Mouse (Mus musculus) myocyte (in vitro differentiated cells): ENCODE measurements around the gene Slirp. TPM values are rescaled to one million over a fixed set of nuclear protein-coding genes. Genes with fewer than 3 reads are reported as not detected.

ENCODE experiments used
- H3K27me3 ChIP-seq: one replicate; pipeline ENCODE4 v1.6.1; 2011; ENCODE audit not compliant: control insufficient read depth, insufficient read depth, insufficient read length
- H3K36me3 ChIP-seq: one replicate; pipeline ENCODE4 v1.6.1; 2011; ENCODE audit not compliant: control insufficient read depth, insufficient read depth
- H3K4me2 ChIP-seq: one replicate; pipeline ENCODE4 v1.6.1; 2011; ENCODE audit warnings: low read depth, control low read depth
- H3K4me3 ChIP-seq: one replicate; pipeline ENCODE4 v1.5.1; 2011; ENCODE audit warnings: mild to moderate bottlenecking, control low read depth, moderate library complexity
- H3K79me2 ChIP-seq: one replicate; pipeline ENCODE4 v1.6.1; 2011; ENCODE audit not compliant: control insufficient read depth, insufficient read depth
- H3ac ChIP-seq: one replicate; pipeline ENCODE4 v1.6.1; 2011; ENCODE audit not compliant: control insufficient read depth, insufficient read length
- CEBPB ChIP-seq: IDR thresholded peaks from 2 replicates; pipeline ENCODE4 v1.6.1; 2011; ENCODE audit warnings: mild to moderate bottlenecking, moderate library complexity; ENCODE audit not compliant: poor library complexity, insufficient read depth, severe bottlenecking
- E2F4 ChIP-seq: IDR thresholded peaks from one replicate; pipeline ENCODE4 v1.6.1; 2011; ENCODE audit warnings: mild to moderate bottlenecking, control low read depth, moderate library complexity; ENCODE audit not compliant: insufficient read depth
- MAX ChIP-seq: IDR thresholded peaks from one replicate; pipeline ENCODE4 v1.6.1; 2011; ENCODE audit warnings: low read depth, mild to moderate bottlenecking, control low read depth
- MYOD1 ChIP-seq, 3 experiments: IDR thresholded peaks; one replicate each; pipeline ENCODE4 v1.6.1; 2011; ENCODE audit warnings: control low read depth in 2 of 3, low read depth in 2 of 3, mild to moderate bottlenecking in 2 of 3, moderate library complexity in 1 of 3; ENCODE audit not compliant: insufficient read length in 2 of 3, control insufficient read depth in 1 of 3
- MYOG ChIP-seq, 3 experiments: IDR thresholded peaks; one replicate each; pipeline ENCODE4 v1.6.1; 2011; ENCODE audit warnings: control low read depth in 2 of 3, low read depth in 2 of 3, mild to moderate bottlenecking in 2 of 3; ENCODE audit not compliant: insufficient read length in 2 of 3, control insufficient read depth in 1 of 3, insufficient read depth in 1 of 3
- POLR2A ChIP-seq: IDR thresholded peaks from one replicate; pipeline ENCODE4 v1.6.1; 2011; ENCODE audit warnings: low read depth, mild to moderate bottlenecking, control low read depth, moderate library complexity; ENCODE audit not compliant: insufficient read length
- POLR2AphosphoS2 ChIP-seq: IDR thresholded peaks from one replicate; pipeline ENCODE4 v1.6.1; 2011; ENCODE audit warnings: low read depth, control low read depth; ENCODE audit not compliant: insufficient read length
- REST ChIP-seq: IDR thresholded peaks from one replicate; pipeline ENCODE4 v1.6.1; 2011; ENCODE audit warnings: mild to moderate bottlenecking, control low read depth, moderate library complexity; ENCODE audit not compliant: insufficient read depth, insufficient read length
- SRF ChIP-seq: IDR thresholded peaks from one replicate; pipeline ENCODE4 v1.6.1; 2011; ENCODE audit warnings: low read depth; ENCODE audit not compliant: control insufficient read depth, insufficient read length
- TCF12 ChIP-seq: IDR thresholded peaks from one replicate; pipeline ENCODE4 v1.6.1; 2011; ENCODE audit warnings: mild to moderate bottlenecking, control low read depth; ENCODE audit not compliant: poor library complexity, insufficient read depth, severe bottlenecking
- TCF3 ChIP-seq: IDR thresholded peaks from one replicate; pipeline ENCODE4 v1.6.1; 2011; ENCODE audit warnings: low read depth, control low read depth; ENCODE audit not compliant: insufficient read length
- USF1 ChIP-seq: IDR thresholded peaks from one replicate; pipeline ENCODE4 v1.6.1; 2011; ENCODE audit warnings: low read depth, mild to moderate bottlenecking, control low read depth, moderate library complexity
- polyA plus RNA-seq: library from polyadenylated mRNA; unstranded; fragments of >200 nt; fragmentation: generic; extraction: Trizol; gene quantifications from one replicate; pipeline ENCODE4 v1.2.1, GENCODE M21; 2012; ENCODE audit warnings: missing spikeins

Gene Slirp
- polyA plus RNA-seq, 1 experiment: 101 TPM

DNA sequence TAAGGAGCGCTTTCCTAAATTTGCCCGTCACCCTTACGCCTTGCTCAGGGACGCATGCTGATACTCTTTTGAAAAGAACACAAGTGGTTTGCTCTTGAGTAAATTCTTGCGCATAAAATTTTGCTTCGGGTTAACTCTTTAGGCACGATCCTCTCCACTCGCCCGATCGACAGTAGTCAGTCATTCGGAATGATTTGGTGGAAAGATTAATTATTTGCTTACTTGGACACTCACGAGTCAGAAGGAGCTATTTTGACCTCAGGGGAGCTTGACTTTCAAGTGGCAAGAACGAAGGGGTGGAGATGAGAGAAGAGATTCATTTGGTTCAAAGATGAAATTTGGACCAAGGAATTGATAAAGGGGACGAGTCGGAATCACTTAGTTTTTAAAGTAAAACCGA, 515 bp downstream of the Slirp start:
- peaks cover 46% of the 10 kb centered on the region for H3K36me3 ChIP-seq
- peaks cover 76% of the 10 kb centered on the region for H3K79me2 ChIP-seq
- H3K4me3 ChIP-seq: peak overlapping the region; percentile 94
- TF ChIP-seq MYOG (IDR thresholded peaks at IDR 0.05; ENCODE audit: control insufficient read depth in 1 of 3, insufficient read depth in 1 of 3, insufficient read length in 2 of 3, low read depth in 2 of 3): no peak
- no peak for TF ChIP-seq REST
- peak overlapping the region; percentile 66 for H3ac ChIP-seq
- H3K27me3 ChIP-seq: no peaks in the 10 kb centered on the region
- peak overlapping the region; percentile 92 for H3K4me2 ChIP-seq

DNA sequence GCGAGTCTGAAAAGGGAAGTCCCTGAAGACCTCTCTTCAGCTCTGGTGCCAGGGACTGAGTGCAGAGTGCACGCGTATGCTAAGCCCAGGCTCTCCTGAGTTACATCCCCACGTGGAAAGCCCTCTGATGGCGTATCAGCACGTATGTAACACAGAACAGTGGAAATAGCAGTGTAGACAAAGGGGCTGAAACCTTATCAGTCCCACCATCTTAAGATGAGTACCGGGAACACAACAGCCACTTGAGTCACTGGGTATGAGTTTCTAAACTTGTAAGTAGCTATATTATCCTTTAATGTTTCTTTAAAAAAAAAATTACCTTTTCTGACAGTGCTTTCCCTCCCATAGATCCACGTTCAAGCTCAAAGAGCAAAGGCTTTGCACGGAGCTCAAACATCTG, 5.8 kb downstream of the Slirp start:
- Histone ChIP-seq H3K36me3 (peaks cover 77% of the 10 kb centered on the region), H3K27me3 (no peaks in the 10 kb centered on the region), H3ac (no peak overlapping the region), H3K79me2 (peaks cover 27% of the 10 kb centered on the region), H3K4me2 (no peak overlapping the region), H3K4me3 (no peak overlapping the region)
- TF ChIP-seq POLR2AphosphoS2 (peak; percentile 43), USF1 (no peak), MYOG (IDR thresholded peaks at IDR 0.05; ENCODE audit: control insufficient read depth in 1 of 3, insufficient read depth in 1 of 3, insufficient read length in 2 of 3, low read depth in 2 of 3) (no peak), CEBPB (no peak)

DNA sequence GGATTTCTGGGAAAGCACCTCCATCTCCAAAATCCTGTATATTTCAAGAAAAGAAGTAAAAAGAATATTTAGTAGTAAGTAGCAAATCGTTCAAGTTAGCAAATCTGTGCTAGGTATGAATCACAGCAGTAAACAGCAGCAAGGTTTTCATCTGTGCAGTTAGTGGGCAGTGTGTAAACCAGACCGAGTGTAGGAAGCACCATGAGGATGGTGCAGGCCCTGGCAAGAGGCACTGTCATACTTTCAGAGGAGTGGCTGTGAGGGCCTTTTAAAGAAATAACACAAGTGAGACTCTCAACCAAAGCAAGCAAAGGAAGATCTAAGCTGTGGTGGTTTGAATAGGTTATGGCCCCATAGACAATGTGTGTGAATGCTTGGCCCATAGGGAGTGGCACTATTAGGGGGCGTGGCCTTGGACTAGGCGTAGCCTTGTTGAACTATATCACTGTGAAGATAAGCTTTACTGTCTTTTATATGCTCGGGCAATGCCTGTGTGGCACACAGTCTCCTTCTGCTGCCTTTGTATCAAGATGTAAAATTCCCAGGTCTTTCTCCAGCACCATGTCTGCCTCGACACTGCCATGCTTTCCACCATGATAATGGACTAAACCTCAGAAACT, 21.1 kb downstream of the Slirp start:
- no peaks in the 10 kb centered on the region for H3K27me3 ChIP-seq
- H3K36me3 ChIP-seq: peaks cover 81% of the 10 kb centered on the region
- H3K4me2 ChIP-seq: no peak overlapping the region
- TF ChIP-seq TCF12: no peak
- TF ChIP-seq E2F4: no peak
- TF ChIP-seq REST: no peak
- TF ChIP-seq POLR2A: no peak
- no peak for TF ChIP-seq USF1
- no peak for TF ChIP-seq MYOG (IDR thresholded peaks at IDR 0.05; ENCODE audit: control insufficient read depth in 1 of 3, insufficient read depth in 1 of 3, insufficient read length in 2 of 3, low read depth in 2 of 3)
- TF ChIP-seq MAX: no peak
- TF ChIP-seq POLR2AphosphoS2: no peak
- no peak for TF ChIP-seq SRF
- TF ChIP-seq TCF3: no peak
- TF ChIP-seq CEBPB: no peak
- no peak overlapping the region for H3K4me3 ChIP-seq
- peaks cover 31% of the 10 kb centered on the region for H3K79me2 ChIP-seq
- H3ac ChIP-seq: no peak overlapping the region

DNA sequence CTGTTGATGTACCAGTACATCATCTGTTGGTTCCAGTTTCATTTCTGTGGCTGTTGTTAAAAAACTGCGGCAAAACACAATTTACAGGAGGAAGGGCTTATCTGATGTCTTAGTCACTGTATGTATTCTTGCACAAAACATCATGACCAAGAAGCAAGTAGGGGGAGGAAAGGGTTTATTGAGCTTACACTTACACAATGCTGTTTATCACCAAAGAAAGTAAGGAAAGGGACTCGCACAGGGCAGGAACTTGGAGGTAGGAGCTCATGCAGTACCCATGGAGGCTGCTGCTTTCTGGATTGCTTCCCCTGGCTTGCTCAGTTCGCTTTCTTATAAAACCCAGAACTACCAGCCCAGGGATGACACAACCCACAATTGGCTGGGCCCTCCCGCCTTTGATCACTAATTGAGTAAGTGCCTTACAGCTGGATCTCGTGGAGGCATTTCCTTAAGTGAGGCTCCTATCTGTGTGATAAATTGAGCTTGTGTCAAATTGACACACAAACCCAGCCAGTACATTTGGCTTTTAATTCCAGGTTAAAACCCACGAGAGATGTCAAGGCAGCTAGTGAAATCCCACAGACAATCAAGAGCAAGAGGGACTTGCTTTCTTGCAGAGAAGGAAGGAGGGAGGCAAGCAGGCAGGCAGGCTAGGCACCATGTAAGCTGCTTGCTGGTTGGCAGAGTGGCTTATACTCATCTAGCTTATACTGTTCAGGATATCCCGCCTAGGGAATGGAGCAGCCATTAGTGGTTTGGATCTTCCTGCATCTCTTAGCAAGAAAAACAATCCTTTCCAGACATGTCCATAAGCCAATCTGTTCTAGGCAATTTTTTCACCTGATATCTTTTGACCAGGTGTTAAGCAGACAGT, 26.8 kb downstream of the Slirp start:
- H3K27me3 ChIP-seq: no peaks in the 10 kb centered on the region
- H3ac ChIP-seq: no peak overlapping the region
- peaks cover 29% of the 10 kb centered on the region for H3K36me3 ChIP-seq
- H3K79me2 ChIP-seq: peaks cover 43% of the 10 kb centered on the region
- peak overlapping the region; percentile 75 for H3K4me2 ChIP-seq
- H3K4me3 ChIP-seq: peak overlapping the region; percentile 77
- no peak for TF ChIP-seq REST
- TF ChIP-seq POLR2A: no peak
- TF ChIP-seq POLR2AphosphoS2: no peak
- TF ChIP-seq MYOD1 (IDR thresholded peaks at IDR 0.05; ENCODE audit: control insufficient read depth in 1 of 3, insufficient read length in 2 of 3, low read depth in 2 of 3): no peak
- TF ChIP-seq SRF: no peak
- TF ChIP-seq TCF12: no peak
- no peak for TF ChIP-seq MYOG (IDR thresholded peaks at IDR 0.05; ENCODE audit: control insufficient read depth in 1 of 3, insufficient read depth in 1 of 3, insufficient read length in 2 of 3, low read depth in 2 of 3)
- TF ChIP-seq TCF3: no peak

DNA sequence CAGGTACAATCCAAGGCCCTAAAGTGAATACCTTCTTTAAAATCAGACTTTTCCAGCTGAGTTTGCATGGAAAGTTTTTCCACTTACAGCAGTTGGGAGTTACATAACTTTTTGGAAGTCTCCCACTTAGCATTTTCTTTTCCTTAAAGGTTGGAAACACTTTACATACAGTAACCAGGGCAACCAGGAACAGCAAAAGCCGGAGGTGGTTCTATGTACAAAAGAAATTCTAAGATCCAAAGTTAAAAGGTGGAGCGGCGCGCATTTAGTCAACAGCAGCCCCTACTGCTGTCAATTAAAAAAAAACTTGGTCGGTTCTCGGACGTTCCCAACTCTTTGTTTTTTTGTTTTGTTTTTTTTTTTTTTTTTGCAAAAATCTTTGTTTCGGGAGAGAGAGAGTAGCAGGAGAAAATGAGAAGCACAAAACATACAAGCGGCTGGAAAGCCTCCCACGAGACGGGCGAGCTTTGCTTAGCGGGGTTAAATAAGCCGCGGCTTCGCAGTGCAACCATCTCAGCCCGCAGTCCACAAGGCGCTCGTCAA, 27.8 kb downstream of the Slirp start:
- Histone ChIP-seq H3K79me2 (peaks cover 33% of the 10 kb centered on the region), H3ac (peak overlapping the region; percentile 18), H3K36me3 (peaks cover 20% of the 10 kb centered on the region), H3K4me3 (peak overlapping the region; percentile 77), H3K4me2 (peak overlapping the region; percentile 75), H3K27me3 (no peaks in the 10 kb centered on the region)
- TF ChIP-seq MYOD1 (IDR thresholded peaks at IDR 0.05; ENCODE audit: control insufficient read depth in 1 of 3, insufficient read length in 2 of 3, low read depth in 2 of 3) (no peak), TCF3 (no peak), MYOG (IDR thresholded peaks at IDR 0.05; ENCODE audit: control insufficient read depth in 1 of 3, insufficient read depth in 1 of 3, insufficient read length in 2 of 3, low read depth in 2 of 3) (no peak), SRF (no peak)
